Mouse (Mus musculus): Measurements from ENCODE around the gene Lama5. TPM values are rescaled to one million over a fixed set of nuclear protein-coding genes. Genes with fewer than 3 reads are reported as not detected.

Lama5 gene
- polyA plus RNA-seq, 1 experiment from 2014 or later = 48.6 TPM

DNA sequence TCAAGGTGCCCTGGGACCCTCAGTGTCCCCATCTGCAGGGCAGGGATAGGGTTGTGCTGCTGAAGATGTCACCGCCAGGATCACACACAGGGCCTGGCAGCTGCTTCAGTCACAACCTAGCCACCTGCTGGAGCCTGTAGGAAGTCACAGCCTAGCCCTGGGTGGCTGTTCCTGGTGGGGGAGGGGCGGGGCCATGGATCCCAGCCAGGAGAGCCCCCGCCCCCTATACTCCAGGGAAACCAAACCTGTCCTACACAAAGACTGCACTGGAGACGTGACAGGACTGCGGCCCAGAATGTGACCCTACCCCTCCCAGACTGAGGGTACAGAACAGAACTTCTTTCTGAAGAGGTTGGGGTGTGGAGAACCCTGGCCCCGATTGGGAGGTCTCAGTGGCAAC, 3.4 kb downstream of the Lama5 start:
- Histone ChIP-seq H3K36me3 (ENCODE audit: insufficient read depth, low read length) (no peaks in the 10 kb centered on the region), H3K27ac (peak overlapping the region; percentile 39), H3K4me3 (replicated peaks; ENCODE audit: low read depth, low read length) (no peak overlapping the region), H3K27me3 (ENCODE audit: insufficient read depth, low read length) (no peaks in the 10 kb centered on the region), H3K4me2 (ENCODE audit: low read length) (peak overlapping the region; percentile 93), H3K9ac (ENCODE audit: low read depth, low read length) (no peak overlapping the region), H3K4me1 (replicated peaks; ENCODE audit: insufficient read depth, low read length) (peaks cover 56% of the 10 kb centered on the region), H3K9me3 (replicated peaks; ENCODE audit: low read length) (no peaks in the 10 kb centered on the region)
- DNase-seq (ENCODE audit: low spot score) = peak; percentile 67
- WGBS = 18% methylated on average over 6 of the region's 6 CpGs
- TF ChIP-seq CTCF (IDR thresholded peaks at IDR 0.05; ENCODE audit: low read depth) = peak; percentile 64
- peak; percentile 25 for ATAC-seq (replicated peaks; ENCODE audit: low FRiP score, low read depth)

DNA sequence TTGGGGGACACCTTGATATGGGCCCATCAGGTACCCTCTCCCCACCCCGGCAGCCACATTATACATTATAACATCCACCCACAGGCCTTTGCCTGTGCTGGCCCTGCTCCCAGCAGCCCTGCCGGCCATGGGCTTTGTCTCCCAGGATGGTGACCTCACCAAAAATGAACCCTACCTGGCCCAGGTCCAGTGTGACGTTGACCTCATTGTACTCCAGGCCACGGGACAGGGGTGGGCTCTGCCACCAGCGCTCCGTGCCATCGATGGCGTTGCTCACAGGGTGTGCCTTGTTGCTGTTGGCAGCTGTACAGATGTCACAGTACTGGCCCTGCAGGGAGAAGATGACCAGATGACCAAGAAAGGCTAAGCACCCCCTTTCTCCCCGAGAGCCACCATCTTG, 4.6 kb downstream of the Lama5 start:
- 80% methylated on average over 9 of the region's 9 CpGs for WGBS
- TF ChIP-seq CTCF (IDR thresholded peaks at IDR 0.05; ENCODE audit: low read depth) = no peak
- no peaks in the 10 kb centered on the region for H3K9me3 ChIP-seq (replicated peaks; ENCODE audit: low read length)
- peaks cover 55% of the 10 kb centered on the region for H3K4me1 ChIP-seq (replicated peaks; ENCODE audit: insufficient read depth, low read length)
- DNase-seq (ENCODE audit: low spot score) (no peak), ATAC-seq (replicated peaks; ENCODE audit: low FRiP score, low read depth) (no peak)
- H3K4me2 ChIP-seq (ENCODE audit: low read length) = no peak overlapping the region
- H3K27me3 ChIP-seq (ENCODE audit: insufficient read depth, low read length) = no peaks in the 10 kb centered on the region
- no peak overlapping the region for H3K27ac ChIP-seq
- no peak overlapping the region for H3K9ac ChIP-seq (ENCODE audit: low read depth, low read length)
- no peak overlapping the region for H3K4me3 ChIP-seq (replicated peaks; ENCODE audit: low read depth, low read length)
- H3K36me3 ChIP-seq (ENCODE audit: insufficient read depth, low read length) = no peaks in the 10 kb centered on the region

DNA sequence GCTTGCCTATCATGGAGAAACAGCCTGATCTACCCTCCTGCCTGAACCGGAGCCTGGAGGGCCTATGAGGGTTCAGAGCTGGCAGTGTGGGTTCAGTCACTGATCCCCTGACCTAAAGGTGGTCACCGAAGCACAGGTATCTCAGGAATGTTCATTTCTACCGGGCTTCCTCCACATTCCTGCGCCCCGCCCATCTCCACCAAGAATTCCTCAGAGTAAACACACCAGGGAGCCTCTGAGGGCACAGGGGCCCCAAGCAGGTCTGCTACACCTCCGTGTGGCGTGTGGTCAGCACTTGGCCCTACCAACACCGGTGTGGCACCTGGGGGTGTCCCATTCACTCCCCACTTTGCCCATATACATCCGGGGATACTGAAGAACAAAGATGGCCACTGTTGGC, 5.5 kb downstream of the Lama5 start:
- no peak overlapping the region; the same call in 1 of the 2 replicates for H3K4me2 ChIP-seq (ENCODE audit: low read length)
- TF ChIP-seq CTCF (IDR thresholded peaks at IDR 0.05; ENCODE audit: low read depth) = no peak
- peak overlapping the region; percentile 87 for H3K27ac ChIP-seq
- H3K4me1 ChIP-seq (replicated peaks; ENCODE audit: insufficient read depth, low read length) = peaks cover 54% of the 10 kb centered on the region
- no peaks in the 10 kb centered on the region for H3K9me3 ChIP-seq (replicated peaks; ENCODE audit: low read length)
- H3K4me3 ChIP-seq (replicated peaks; ENCODE audit: low read depth, low read length) = no peak overlapping the region
- no peaks in the 10 kb centered on the region for H3K36me3 ChIP-seq (ENCODE audit: insufficient read depth, low read length)
- DNase-seq (ENCODE audit: low spot score) = peak; percentile 34
- no peak; the same call in 1 of the 2 replicates for ATAC-seq (replicated peaks; ENCODE audit: low FRiP score, low read depth)
- no peak overlapping the region for H3K9ac ChIP-seq (ENCODE audit: low read depth, low read length)
- 53% methylated on average over 9 of the region's 9 CpGs for WGBS
- no peaks in the 10 kb centered on the region for H3K27me3 ChIP-seq (ENCODE audit: insufficient read depth, low read length)

DNA sequence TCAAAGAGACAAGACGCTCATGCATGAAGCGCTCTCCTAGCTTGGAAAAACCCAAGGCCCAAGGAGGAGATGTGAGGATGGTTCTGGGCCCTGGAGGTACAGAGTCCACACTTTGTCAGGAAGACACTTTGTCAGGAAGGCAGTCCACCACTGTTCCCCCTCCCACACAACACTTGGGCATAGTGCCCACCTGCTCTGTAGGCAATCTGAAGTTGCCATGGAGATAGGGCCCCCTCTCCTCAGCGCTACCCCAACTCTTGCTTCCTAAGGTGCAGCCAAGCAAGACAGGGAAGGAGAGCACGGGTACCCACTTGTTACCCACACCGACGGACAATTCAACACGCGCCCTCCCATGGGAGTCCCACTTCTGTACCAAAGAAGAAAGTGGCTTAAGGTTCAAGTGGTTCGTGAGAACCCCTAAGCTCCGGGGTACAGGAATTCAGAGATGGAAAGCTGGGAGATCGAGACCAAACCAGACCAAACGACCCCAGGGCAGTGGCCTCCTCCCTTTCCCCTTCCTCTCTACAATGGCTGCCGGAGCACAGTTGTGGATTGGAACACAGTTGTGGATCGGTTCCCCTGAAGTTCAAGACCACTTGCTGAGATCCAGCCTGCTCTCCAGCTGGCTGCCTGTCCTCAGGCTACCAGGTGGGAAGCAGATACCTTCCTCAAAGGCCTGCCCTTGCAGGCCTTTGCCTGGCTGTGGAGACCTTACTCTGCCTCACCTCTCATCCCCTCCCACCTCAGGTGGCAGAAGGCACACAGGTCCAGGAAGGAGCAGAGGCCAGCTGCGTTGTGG, 6.3 kb downstream of the Lama5 start:
- DNase-seq (ENCODE audit: low spot score) = no peak
- Histone ChIP-seq H3K9ac (ENCODE audit: low read depth, low read length) (no peak overlapping the region), H3K9me3 (replicated peaks; ENCODE audit: low read length) (no peaks in the 10 kb centered on the region), H3K4me2 (ENCODE audit: low read length) (no peak overlapping the region), H3K27ac (peak overlapping the region; percentile 87), H3K4me3 (replicated peaks; ENCODE audit: low read depth, low read length) (no peak overlapping the region), H3K27me3 (ENCODE audit: insufficient read depth, low read length) (no peaks in the 10 kb centered on the region), H3K4me1 (replicated peaks; ENCODE audit: insufficient read depth, low read length) (peaks cover 58% of the 10 kb centered on the region), H3K36me3 (ENCODE audit: insufficient read depth, low read length) (no peaks in the 10 kb centered on the region)
- WGBS = 68% methylated on average over 15 of the region's 15 CpGs
- ATAC-seq (replicated peaks; ENCODE audit: low FRiP score, low read depth) = no peak
- TF ChIP-seq CTCF (IDR thresholded peaks at IDR 0.05; ENCODE audit: low read depth) = no peak

DNA sequence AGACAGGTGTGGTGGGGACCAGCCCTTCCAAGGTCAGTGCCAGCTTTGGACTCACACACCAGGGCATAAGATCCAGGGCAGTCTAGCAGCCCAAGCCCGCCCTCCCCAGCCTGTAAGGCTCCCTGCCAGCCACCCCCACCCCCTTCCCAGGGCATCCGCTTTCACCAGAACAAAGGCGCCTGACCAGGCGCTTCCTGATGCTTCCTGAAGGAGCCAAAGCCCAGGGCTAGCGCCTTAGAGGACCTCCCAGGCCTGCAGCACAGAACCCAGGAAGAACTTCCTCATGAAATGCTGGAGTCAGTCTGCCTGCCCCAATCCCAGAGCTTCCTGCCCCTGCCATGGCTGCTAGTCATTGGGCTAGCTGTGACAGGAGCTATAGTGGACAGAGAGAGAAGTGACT, 7.0 kb downstream of the Lama5 start:
- ATAC-seq (replicated peaks; ENCODE audit: low FRiP score, low read depth) (no peak), DNase-seq (ENCODE audit: low spot score) (peak; percentile 59)
- Histone ChIP-seq H3K9me3 (replicated peaks; ENCODE audit: low read length) (no peaks in the 10 kb centered on the region), H3K27me3 (ENCODE audit: insufficient read depth, low read length) (no peaks in the 10 kb centered on the region), H3K27ac (peak overlapping the region; percentile 87), H3K4me2 (ENCODE audit: low read length) (no peak overlapping the region), H3K9ac (ENCODE audit: low read depth, low read length) (no peak overlapping the region), H3K36me3 (ENCODE audit: insufficient read depth, low read length) (no peaks in the 10 kb centered on the region), H3K4me1 (replicated peaks; ENCODE audit: insufficient read depth, low read length) (peaks cover 58% of the 10 kb centered on the region), H3K4me3 (replicated peaks; ENCODE audit: low read depth, low read length) (no peak overlapping the region)
- TF ChIP-seq CTCF (IDR thresholded peaks at IDR 0.05; ENCODE audit: low read depth) = no peak
- 19% methylated on average over 5 of the region's 5 CpGs for WGBS

DNA sequence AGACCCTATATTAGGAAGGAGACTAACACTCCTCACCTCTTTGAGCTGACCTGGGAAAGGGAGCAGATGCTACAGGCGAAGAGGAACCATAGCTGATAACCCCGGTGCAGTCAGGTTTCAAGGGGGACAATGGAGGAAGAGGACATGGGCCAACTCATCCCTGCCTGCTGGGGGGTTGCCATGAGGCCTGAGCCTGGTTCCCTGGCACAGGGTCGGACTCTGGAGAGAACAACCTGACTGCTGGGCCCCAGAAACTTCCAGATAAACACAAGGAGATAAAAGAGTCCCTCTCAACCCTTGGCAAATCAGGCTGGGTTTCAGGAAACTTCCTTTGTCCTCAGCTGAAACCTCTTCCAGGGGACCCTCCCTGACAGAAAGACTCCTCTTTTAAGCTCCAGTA, 7.4 kb downstream of the Lama5 start:
- 75% methylated on average over 3 of the region's 3 CpGs for WGBS
- TF ChIP-seq CTCF (IDR thresholded peaks at IDR 0.05; ENCODE audit: low read depth) = no peak
- Histone ChIP-seq H3K4me3 (replicated peaks; ENCODE audit: low read depth, low read length) (no peak overlapping the region), H3K4me1 (replicated peaks; ENCODE audit: insufficient read depth, low read length) (peaks cover 58% of the 10 kb centered on the region), H3K9ac (ENCODE audit: low read depth, low read length) (no peak overlapping the region), H3K9me3 (replicated peaks; ENCODE audit: low read length) (no peaks in the 10 kb centered on the region), H3K27me3 (ENCODE audit: insufficient read depth, low read length) (no peaks in the 10 kb centered on the region), H3K4me2 (ENCODE audit: low read length) (no peak overlapping the region), H3K27ac (peak overlapping the region; percentile 87), H3K36me3 (ENCODE audit: insufficient read depth, low read length) (no peaks in the 10 kb centered on the region)
- DNase-seq (ENCODE audit: low spot score) = no peak
- ATAC-seq (replicated peaks; ENCODE audit: low FRiP score, low read depth) = no peak
